Mouse (Mus musculus): ENCODE measurements around the gene Gucd1.
"Not testable (repeated sequence)": the region's sequence is repeated elsewhere in the genome, so short reads cannot be mapped to it uniquely, and the experiment has no call there.

Gucd1 gene

GRCm38 (mm10) chr10:75517758-75518143 lies at the start of gene Gucd1:
Gene Gucd1 (minus strand): TSS chr10:75517972.
- DNase-seq (ENCODE audit: low spot score in 2 of 2), result peak; percentile 92 to 95

- DNase-seq (ENCODE audit: low spot score in 2 of 2), result not testable (repeated sequence)
These were observed 49.0 kb upstream of the Gucd1 start for GRCm38 (mm10) chr10:75566765-75567164.

- DNase-seq (ENCODE audit: low spot score in 2 of 2), result no peak
These were observed 48.5 kb upstream of the Gucd1 start for GRCm38 (mm10) chr10:75566321-75566720.

- no peak for DNase-seq (ENCODE audit: low spot score in 2 of 2)
These were observed 48.1 kb upstream of the Gucd1 start for GRCm38 (mm10) chr10:75565906-75566305.

- peak; percentile 80 to 81 for DNase-seq (ENCODE audit: low spot score in 2 of 2)
These were observed 47.7 kb upstream of the Gucd1 start for GRCm38 (mm10) chr10:75565436-75565835.

GRCm38 (mm10) chr10:75564687-75565265 lies 47.0 kb upstream of the Gucd1 start:
- DNase-seq (ENCODE audit: low spot score in 2 of 2), result no peak

GRCm38 (mm10) chr10:75562596-75562995 lies 44.8 kb upstream of the Gucd1 start:
- no peak for DNase-seq (ENCODE audit: low spot score in 2 of 2)

GRCm38 (mm10) chr10:75561071-75561654 lies 43.4 kb upstream of the Gucd1 start, which contains the start of gene Ggt1:
Gene Ggt1 (plus strand): TSS chr10:75561604.
- DNase-seq (ENCODE audit: low spot score in 2 of 2), result no peak

- no peak for DNase-seq (ENCODE audit: low spot score in 2 of 2)
These were observed 42.8 kb upstream of the Gucd1 start for GRCm38 (mm10) chr10:75560549-75560899.

- DNase-seq (ENCODE audit: low spot score in 2 of 2), result no peak
These were observed 42.1 kb upstream of the Gucd1 start, which contains the start of gene Lrrc75b for GRCm38 (mm10) chr10:75559676-75560548. Gene Lrrc75b (minus strand): TSS chr10:75560330.

GRCm38 (mm10) chr10:75559041-75559675 lies 41.4 kb upstream of the Gucd1 start:
- DNase-seq (ENCODE audit: low spot score in 2 of 2), result no peak

- no peak for DNase-seq (ENCODE audit: low spot score in 2 of 2)
These were observed 40.7 kb upstream of the Gucd1 start for GRCm38 (mm10) chr10:75558515-75558914.

GRCm38 (mm10) chr10:75556026-75556425 lies 38.3 kb upstream of the Gucd1 start:
- no peak for DNase-seq (ENCODE audit: low spot score in 2 of 2)

GRCm38 (mm10) chr10:75555557-75555956 lies 37.8 kb upstream of the Gucd1 start:
- no peak for DNase-seq (ENCODE audit: low spot score in 2 of 2)

- no peak for DNase-seq (ENCODE audit: low spot score in 2 of 2)
These were observed 36.3 kb upstream of the Gucd1 start for GRCm38 (mm10) chr10:75554090-75554489.

GRCm38 (mm10) chr10:75552701-75553450 lies 35.1 kb upstream of the Gucd1 start:
- no peak for DNase-seq (ENCODE audit: low spot score in 2 of 2)

GRCm38 (mm10) chr10:75552106-75552505 lies 34.3 kb upstream of the Gucd1 start:
- no peak for DNase-seq (ENCODE audit: low spot score in 2 of 2)

GRCm38 (mm10) chr10:75551175-75551574 lies 33.4 kb upstream of the Gucd1 start:
- DNase-seq (ENCODE audit: low spot score in 2 of 2), result no peak

GRCm38 (mm10) chr10:75549886-75550285 lies 32.1 kb upstream of the Gucd1 start:
- DNase-seq (ENCODE audit: low spot score in 2 of 2), result no peak

- DNase-seq (ENCODE audit: low spot score in 2 of 2), result no peak
These were observed 30.7 kb upstream of the Gucd1 start for GRCm38 (mm10) chr10:75548486-75548885.

GRCm38 (mm10) chr10:75547901-75548300 lies 30.1 kb upstream of the Gucd1 start:
- DNase-seq (ENCODE audit: low spot score in 2 of 2), result no peak
